Mouse (Mus musculus) spleen, adult 2 months (tissue): ENCODE data around the gene Rlbp1.

Experiments
- CTCF ChIP-seq: fragments of 200-500 bp; IDR thresholded peaks from 2 replicates; pipeline ENCODE4 v1.5.1; 2011; ENCODE audit warnings: mild to moderate bottlenecking, inconsistent platforms; ENCODE audit not compliant: insufficient read depth, insufficient read length, insufficient replicate concordance; ENCODE audit errors: extremely low read depth
- POLR2A ChIP-seq: fragments of 200-500 bp; IDR thresholded peaks from 2 replicates; pipeline ENCODE4 v1.6.1; 2011; ENCODE audit warnings: low read depth, low read length, inconsistent platforms

DNA sequence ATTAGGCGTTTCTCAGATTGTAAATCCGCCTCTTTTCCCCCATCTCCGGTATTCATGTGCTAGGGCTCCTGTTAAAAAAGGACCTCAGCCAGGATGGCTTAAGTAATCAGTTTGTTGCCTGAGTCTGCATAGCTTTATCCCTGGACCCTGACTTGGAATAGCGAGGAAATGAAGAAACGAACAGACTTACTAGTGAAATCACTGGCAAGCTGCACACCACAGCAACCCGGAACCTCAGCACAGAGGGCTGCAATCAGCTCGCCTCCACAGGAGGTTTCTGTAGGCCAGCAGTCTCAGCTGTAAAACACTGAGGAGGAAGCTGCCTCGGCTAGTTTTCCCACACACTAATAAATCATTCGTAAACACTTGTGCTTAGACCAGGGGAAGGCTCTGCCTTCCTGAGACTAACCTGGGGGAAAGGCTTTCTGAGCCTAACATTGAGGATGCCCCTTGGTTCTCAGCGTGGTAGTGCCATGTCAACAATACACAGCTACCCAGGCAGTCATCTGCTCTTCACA is 10.7 kb upstream of the Rlbp1 start:
- TF ChIP-seq POLR2A (no peak), CTCF (no peak)
